Mouse (Mus musculus): ENCODE measurements at regions not wholly inside any gene's neighbourhood (a gene's known extent, or its start where the extent isn't known, plus 50 kb on each side); places are given as distances from the start of the nearest gene placed in this dataset.

DNA sequence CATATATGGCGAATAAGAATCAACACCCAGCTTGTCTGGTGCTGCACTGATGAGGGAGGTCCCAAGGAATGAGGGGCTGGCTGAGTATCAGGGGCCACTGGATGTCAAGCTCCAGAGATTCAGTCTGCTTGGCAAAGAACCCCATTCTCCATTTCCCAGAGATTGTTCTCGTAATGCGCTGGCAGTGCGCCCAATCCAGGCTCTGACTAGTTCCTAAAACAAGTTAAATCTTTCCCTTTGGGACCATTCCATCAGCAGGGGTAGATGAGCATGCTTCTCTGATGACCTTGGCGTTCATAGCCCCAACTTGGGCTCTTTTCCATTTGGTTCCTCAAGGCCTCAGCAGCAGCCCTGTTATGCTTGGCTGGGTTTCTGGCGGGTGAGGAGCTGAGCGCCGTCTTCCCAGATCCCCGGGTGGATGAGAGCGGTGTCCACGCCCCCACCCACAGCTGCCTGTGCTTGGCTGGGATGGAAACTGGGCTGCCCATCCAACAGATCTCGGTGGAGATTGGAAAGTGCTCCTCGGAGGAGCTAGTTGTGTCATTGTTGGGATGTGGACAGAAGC, 239.0 kb downstream of the 4933412E24Rik start:
- TF ChIP-seq POLR2A (IDR thresholded peaks at IDR 0.05; ENCODE audit: insufficient read depth, low read depth, low read length) (no peak), CTCF (IDR thresholded peaks at IDR 0.05; ENCODE audit: insufficient read depth, low read depth, low read length) (no peak)

All from olfactory bulb, adult 2 months (tissue).